Mouse (Mus musculus) neural tube, embryonic 11.5 days (tissue): ENCODE data around the gene 2010003K11Rik. TPM values are rescaled to one million over a fixed set of nuclear protein-coding genes. Genes with fewer than 3 reads are reported as not detected.

Experiments
- ATAC-seq: fragments of 200-750 bp; cut with Nextera tagmentation; 2 replicates; pipeline ENCODE4 v1.8.0; 2017; ENCODE audit warnings: moderate number of reproducible peaks, mild to moderate bottlenecking, moderate TSS enrichment, moderate library complexity; ENCODE audit not compliant: insufficient read depth, low FRiP score, low TSS enrichment
- DNase-seq: peaks from one replicate; pipeline ENCODE4 v3.0.0-alpha.2; 2015; ENCODE audit warnings: low spot score
- H3K27ac ChIP-seq: fragments of 300-500 bp; sonication (generic); 2 replicates; pipeline ENCODE4 v1.5.1; 2014; ENCODE audit warnings: low read depth, mild to moderate bottlenecking, low read length
- H3K27me3 ChIP-seq: fragments of 300-500 bp; sonication (generic); 2 replicates; pipeline ENCODE4 v1.6.1; 2014; ENCODE audit warnings: mild to moderate bottlenecking, low read length, mixed read lengths; ENCODE audit not compliant: control insufficient read depth, insufficient read depth
- H3K36me3 ChIP-seq: fragments of 300-500 bp; sonication (generic); 2 replicates; pipeline ENCODE4 v1.6.1; 2014; ENCODE audit warnings: mild to moderate bottlenecking, low read length, moderate library complexity, mixed read lengths; ENCODE audit not compliant: control insufficient read depth, insufficient read depth
- H3K4me1 ChIP-seq: fragments of 300-500 bp; sonication (generic); 2 replicates; pipeline ENCODE4 v1.6.1; 2014; ENCODE audit warnings: low read length, mixed read lengths; ENCODE audit not compliant: control insufficient read depth, insufficient read depth
- H3K4me2 ChIP-seq: fragments of 300-500 bp; sonication (generic); 2 replicates; pipeline ENCODE4 v1.6.1; 2014; ENCODE audit warnings: low read depth, mild to moderate bottlenecking, moderate library complexity
- H3K4me3 ChIP-seq: fragments of 300-500 bp; sonication (generic); 2 replicates; pipeline ENCODE4 v1.5.1; 2014; ENCODE audit warnings: low read depth, low read length
- H3K9ac ChIP-seq: fragments of 300-500 bp; sonication (generic); 2 replicates; pipeline ENCODE4 v1.6.1; 2014; ENCODE audit warnings: mild to moderate bottlenecking, low read length
- H3K9me3 ChIP-seq: fragments of 300-500 bp; sonication (generic); 2 replicates; pipeline ENCODE4 v1.6.1; 2016; ENCODE audit warnings: low read length; ENCODE audit not compliant: control insufficient read depth
- WGBS: fragments of 180-500 bp; shearing (Covaris S2); extraction: QIAGEN DNeasy Blood & Tissue Kit; methylation state at CpG from one replicate; pipeline ENCODE4 v1.1.7; 2014; 5-methylcytosine and 5-hydroxymethylcytosine counted together
- polyA plus RNA-seq: library from polyadenylated mRNA; unstranded; fragments of >200 nt; fragmentation: Nextera tagmentation; extraction: Ambion mirVana; gene quantifications from 2 replicates; pipeline ENCODE4 v1.2.1, GENCODE M21; 2014

2010003K11Rik gene
- not detected in 2 replicates for polyA plus RNA-seq

- DNase-seq (no peak), ATAC-seq (no peak)
- WGBS = 59% methylated on average over 16 of the region's 16 CpGs
- H3K9me3 ChIP-seq = no peaks in the 10 kb centered on the region
- peak within 1 kb of the TSS; percentile 6; the same call in 1 of the 2 replicates for H3K9ac ChIP-seq
- H3K27ac ChIP-seq = no peak within 1 kb of the TSS
- H3K27me3 ChIP-seq = no peaks in the 10 kb centered on the region
- H3K36me3 ChIP-seq = no peaks in the 10 kb centered on the region
- H3K4me3 ChIP-seq = no peak within 1 kb of the TSS
- no peak within 1 kb of the TSS for H3K4me2 ChIP-seq
- H3K4me1 ChIP-seq = peaks cover 6% of the 10 kb centered on the region; the same call in 1 of the 2 replicates
Measured at GRCm38 (mm10) chr19:4498062-4498933, at the start of gene 2010003K11Rik. TSS of gene 2010003K11Rik (minus strand) at chr19:4498583.

DNA sequence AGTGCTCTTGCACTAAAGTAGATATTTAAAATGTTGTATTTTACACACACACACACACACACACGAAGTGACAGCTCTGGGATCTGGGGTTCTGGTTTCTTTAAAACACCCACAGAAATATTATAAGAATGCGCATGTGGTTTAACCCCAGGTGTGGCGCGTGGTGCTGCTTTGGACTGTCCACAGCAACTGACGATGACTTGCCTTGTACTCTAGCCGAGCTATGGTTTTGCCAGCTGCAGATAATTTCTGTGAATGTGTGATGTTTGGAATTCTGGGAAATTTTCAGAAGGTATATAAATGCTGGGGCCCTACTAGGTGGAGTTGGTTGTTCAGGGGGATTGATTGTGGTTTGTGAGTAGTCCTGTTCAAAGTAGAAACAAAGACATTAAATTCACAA is 49.4 kb upstream of the 2010003K11Rik start:
- WGBS = 85% methylated on average over 6 of the region's 6 CpGs
- Histone ChIP-seq H3K27ac (no peak overlapping the region), H3K4me2 (no peak overlapping the region), H3K27me3 (no peaks in the 10 kb centered on the region), H3K9ac (no peak overlapping the region), H3K36me3 (no peaks in the 10 kb centered on the region), H3K4me1 (no peaks in the 10 kb centered on the region), H3K4me3 (no peak overlapping the region), H3K9me3 (no peaks in the 10 kb centered on the region)
- DNase-seq (no peak), ATAC-seq (no peak)

- H3K4me3 ChIP-seq = no peak overlapping the region
- WGBS = 93% methylated on average over 6 of the region's 6 CpGs
Measured at GRCm38 (mm10) chr19:4545841-4546240, 47.5 kb upstream of the 2010003K11Rik start.

GRCm38 (mm10) chr19:4545091-4545490 is 46.7 kb upstream of the 2010003K11Rik start:
- Histone ChIP-seq H3K9ac (no peak overlapping the region), H3K4me3 (no peak overlapping the region), H3K9me3 (no peaks in the 10 kb centered on the region), H3K27ac (no peak overlapping the region), H3K36me3 (no peaks in the 10 kb centered on the region), H3K27me3 (no peaks in the 10 kb centered on the region), H3K4me2 (no peak overlapping the region), H3K4me1 (no peaks in the 10 kb centered on the region)
- ATAC-seq (no peak), DNase-seq (no peak)
- WGBS = 91% methylated on average over 4 of the region's 4 CpGs

More at GRCm38 (mm10) chr19:4545841-4546240, 47.5 kb upstream of the 2010003K11Rik start:
- ATAC-seq = no peak
- H3K9me3 ChIP-seq = no peaks in the 10 kb centered on the region
- H3K27me3 ChIP-seq = no peaks in the 10 kb centered on the region
- no peaks in the 10 kb centered on the region for H3K36me3 ChIP-seq
- H3K27ac ChIP-seq = no peak overlapping the region
- no peaks in the 10 kb centered on the region for H3K4me1 ChIP-seq
- no peak overlapping the region for H3K9ac ChIP-seq
- no peak overlapping the region for H3K4me2 ChIP-seq
- DNase-seq = no peak

DNA sequence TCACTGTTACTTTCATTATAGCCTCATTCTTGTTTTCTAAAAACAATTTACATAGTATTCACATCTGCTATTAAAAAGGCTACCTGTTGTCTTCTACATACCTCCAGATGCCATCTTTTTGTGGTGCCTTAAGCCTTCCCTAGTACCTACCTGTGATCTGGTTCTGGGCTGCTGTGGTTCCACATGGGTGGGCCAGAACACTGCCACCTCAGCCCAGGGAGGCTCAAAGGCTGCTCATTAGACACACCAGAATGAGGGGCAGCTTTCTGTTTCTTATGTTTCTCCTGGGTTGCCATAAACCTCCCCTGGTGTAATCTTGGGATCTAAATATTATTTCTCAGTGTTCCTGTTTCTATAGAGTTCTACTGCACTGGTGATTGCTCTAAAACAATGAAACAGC is 43.7 kb upstream of the 2010003K11Rik start:
- DNase-seq (no peak), ATAC-seq (no peak)
- Histone ChIP-seq H3K36me3 (no peaks in the 10 kb centered on the region), H3K27ac (no peak overlapping the region), H3K9ac (no peak overlapping the region), H3K27me3 (no peaks in the 10 kb centered on the region), H3K9me3 (no peaks in the 10 kb centered on the region), H3K4me1 (no peaks in the 10 kb centered on the region), H3K4me2 (no peak overlapping the region), H3K4me3 (no peak overlapping the region)

GRCm38 (mm10) chr19:4540992-4541391 is 42.6 kb upstream of the 2010003K11Rik start:
- WGBS = 91% methylated on average over 3 of the region's 3 CpGs
- H3K36me3 ChIP-seq = no peaks in the 10 kb centered on the region
- ATAC-seq (no peak), DNase-seq (no peak)
- H3K4me3 ChIP-seq = no peak overlapping the region
- H3K9me3 ChIP-seq = no peaks in the 10 kb centered on the region
- H3K27ac ChIP-seq = no peak overlapping the region
- H3K9ac ChIP-seq = no peak overlapping the region
- no peaks in the 10 kb centered on the region for H3K4me1 ChIP-seq
- no peaks in the 10 kb centered on the region for H3K27me3 ChIP-seq
- H3K4me2 ChIP-seq = no peak overlapping the region

DNA sequence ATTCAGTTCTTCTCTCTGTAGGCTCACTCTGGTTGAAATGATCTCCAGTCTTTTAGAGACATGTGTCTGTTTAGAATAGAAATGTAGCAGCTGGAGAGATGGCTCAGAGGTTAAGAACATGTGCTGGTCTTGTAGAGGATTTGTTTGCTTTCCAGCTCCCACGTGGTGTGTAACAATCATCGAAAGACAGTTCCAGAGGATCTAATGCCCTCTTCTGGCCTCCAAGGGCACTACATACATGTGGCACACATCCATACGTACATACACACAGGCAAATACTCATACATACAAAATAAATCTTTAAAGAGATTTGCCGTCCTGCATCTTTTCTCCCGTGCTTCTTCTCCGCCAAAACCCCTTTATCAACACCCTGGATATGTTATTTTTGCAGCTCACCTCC is 41.9 kb upstream of the 2010003K11Rik start:
- Histone ChIP-seq H3K4me3 (no peak overlapping the region), H3K9me3 (no peaks in the 10 kb centered on the region), H3K36me3 (no peaks in the 10 kb centered on the region), H3K27ac (no peak overlapping the region), H3K9ac (no peak overlapping the region), H3K27me3 (no peaks in the 10 kb centered on the region), H3K4me1 (no peaks in the 10 kb centered on the region), H3K4me2 (no peak overlapping the region)
- ATAC-seq (no peak), DNase-seq (no peak)
- 90% methylated on average over 6 of the region's 6 CpGs for WGBS

- no peaks in the 10 kb centered on the region for H3K36me3 ChIP-seq
- no peak for ATAC-seq
- H3K4me2 ChIP-seq = no peak overlapping the region
- H3K27me3 ChIP-seq = no peaks in the 10 kb centered on the region
- no peak overlapping the region for H3K27ac ChIP-seq
- H3K4me1 ChIP-seq = no peaks in the 10 kb centered on the region
- H3K4me3 ChIP-seq = no peak overlapping the region
- H3K9ac ChIP-seq = no peak overlapping the region
- no peaks in the 10 kb centered on the region for H3K9me3 ChIP-seq
- DNase-seq = no peak
- 73% methylated on average over 3 of the region's 3 CpGs for WGBS
Measured at GRCm38 (mm10) chr19:4536606-4537005, 38.2 kb upstream of the 2010003K11Rik start.

- no peak for ATAC-seq
- H3K4me3 ChIP-seq = no peak overlapping the region
- H3K9me3 ChIP-seq = no peaks in the 10 kb centered on the region
- no peak overlapping the region for H3K9ac ChIP-seq
- no peak for DNase-seq
- no peaks in the 10 kb centered on the region for H3K4me1 ChIP-seq
- no peaks in the 10 kb centered on the region for H3K36me3 ChIP-seq
- no peaks in the 10 kb centered on the region for H3K27me3 ChIP-seq
- H3K27ac ChIP-seq = no peak overlapping the region
- H3K4me2 ChIP-seq = no peak overlapping the region
Measured at GRCm38 (mm10) chr19:4535922-4536321, 37.5 kb upstream of the 2010003K11Rik start.
